Mouse (Mus musculus) frontal cortex, postnatal 25 days (tissue): ENCODE data around the gene Tma7.

Experiments
- DNase-seq, 2 experiments: peaks; one replicate each; pipeline ENCODE4 v3.0.0; 2022; ENCODE audit warnings: low spot score in 2 of 2

Tma7 gene

DNA sequence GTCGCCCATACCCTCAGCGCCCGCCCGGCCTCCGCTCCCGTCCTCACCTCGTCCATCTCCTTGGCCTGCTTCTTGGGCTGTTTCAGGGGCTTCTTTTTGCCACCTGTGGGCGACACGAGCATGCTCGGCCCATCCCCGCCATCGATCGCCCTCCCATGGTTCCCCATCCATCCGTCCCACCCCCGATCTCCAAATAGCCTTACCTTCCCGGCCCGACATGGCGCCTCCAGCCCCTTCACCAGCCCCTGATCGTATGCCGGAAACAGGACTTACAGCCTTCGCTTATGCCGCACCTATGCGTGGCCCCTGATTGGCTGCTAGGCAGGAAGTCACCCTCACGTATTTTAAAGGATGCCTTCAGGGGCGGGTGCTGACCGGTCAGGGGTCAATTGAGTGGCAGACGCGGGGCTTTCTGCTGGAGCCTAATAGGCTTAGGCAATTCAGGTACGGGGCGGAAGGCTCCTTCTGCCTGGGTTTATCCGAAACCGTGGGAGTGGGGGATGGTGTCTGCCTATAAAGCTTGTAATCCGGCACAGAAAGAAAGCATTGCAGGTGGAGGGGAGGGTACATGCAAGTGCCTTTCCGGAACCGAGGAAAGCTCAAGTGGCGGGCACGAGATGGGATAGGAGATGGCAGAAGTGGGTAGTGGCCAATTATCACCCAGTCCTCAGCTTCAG lies at the start of gene Tma7, which contains the start of gene Ccdc51:
TSS of gene Tma7 (minus strand) at position 464 of the 677 bp plus-strand sequence.
TSS of gene Ccdc51 (plus strand) at position 370 of the 677 bp plus-strand sequence.
- peak; percentile 67 to 80 for DNase-seq

DNA sequence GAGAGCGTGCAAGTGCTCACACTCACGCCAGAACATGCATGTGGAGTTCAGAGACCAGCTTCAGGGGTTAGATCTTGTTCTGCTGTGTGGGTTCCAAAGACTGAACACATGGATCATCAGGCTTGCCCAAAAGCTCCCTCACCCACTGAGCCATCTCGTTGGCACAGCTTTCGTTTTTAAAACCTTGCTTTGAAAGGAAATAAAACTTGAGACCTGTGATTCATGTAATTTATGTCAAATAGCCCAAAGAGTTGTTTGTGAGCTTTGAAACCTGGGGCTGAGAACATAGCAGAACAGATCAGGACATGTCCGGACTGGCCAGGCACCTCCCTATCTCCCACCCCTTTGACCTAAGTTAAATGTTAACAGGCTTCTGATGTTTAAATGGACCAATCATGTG lies 47.7 kb upstream of the Tma7 start:
- DNase-seq, result no peak

DNA sequence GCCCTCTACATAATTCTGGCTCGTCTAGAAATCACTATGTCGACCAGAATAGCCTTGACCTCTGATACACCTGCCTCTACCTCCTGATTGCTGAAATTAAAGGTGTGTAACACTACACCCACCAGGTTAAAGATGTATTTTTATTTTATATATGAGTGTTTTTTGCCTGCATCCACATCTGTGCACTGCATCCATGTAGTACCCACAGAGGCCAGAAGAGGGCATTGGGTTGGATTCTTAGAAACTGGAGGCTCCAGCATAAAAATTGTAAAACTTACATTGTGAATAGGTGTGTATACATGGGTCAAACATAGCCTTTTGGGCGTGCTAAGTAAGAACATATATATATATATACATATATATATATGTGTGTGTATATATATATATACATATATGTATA lies 45.8 kb upstream of the Tma7 start:
- DNase-seq, result no peak

DNA sequence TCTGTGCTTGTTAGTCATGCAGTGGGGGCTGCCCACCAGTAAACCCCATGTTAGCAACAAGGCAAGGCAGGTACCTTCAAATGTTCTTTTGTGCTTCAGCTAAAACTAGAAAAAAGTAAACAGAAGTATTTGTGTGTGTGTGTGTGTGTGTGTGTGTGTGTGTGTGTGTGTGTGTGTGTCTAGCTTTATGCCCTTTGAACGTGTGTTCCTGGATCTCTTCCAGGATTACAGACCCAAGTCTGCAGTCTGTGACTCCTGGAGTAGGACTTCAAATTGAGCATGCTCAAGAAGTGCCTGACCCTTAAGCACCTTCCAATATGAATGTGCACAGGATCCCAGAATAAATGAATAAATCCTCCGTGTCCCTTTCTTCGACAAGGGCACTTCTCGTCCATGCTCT lies 44.7 kb upstream of the Tma7 start:
- DNase-seq, result no peak

DNA sequence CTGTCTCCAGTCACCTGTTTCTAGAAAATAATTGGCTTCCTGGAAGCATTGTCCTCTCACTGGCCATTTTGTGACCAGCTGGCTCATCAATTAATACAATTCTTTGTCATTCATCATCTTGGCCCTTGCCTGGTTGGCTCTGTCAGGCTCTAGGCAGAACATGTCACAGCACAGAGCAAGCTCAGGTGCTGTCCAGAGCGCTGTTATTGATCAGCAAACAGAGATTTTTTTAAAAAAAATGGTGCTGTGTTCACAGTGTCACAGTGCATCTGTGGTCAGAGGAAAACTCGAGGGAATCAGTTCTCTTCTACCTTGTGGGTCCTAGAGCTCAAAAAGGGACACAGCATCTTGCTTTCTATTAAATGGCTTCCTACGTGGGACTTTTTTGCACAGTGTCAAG lies 43.1 kb upstream of the Tma7 start:
- DNase-seq, result no peak

DNA sequence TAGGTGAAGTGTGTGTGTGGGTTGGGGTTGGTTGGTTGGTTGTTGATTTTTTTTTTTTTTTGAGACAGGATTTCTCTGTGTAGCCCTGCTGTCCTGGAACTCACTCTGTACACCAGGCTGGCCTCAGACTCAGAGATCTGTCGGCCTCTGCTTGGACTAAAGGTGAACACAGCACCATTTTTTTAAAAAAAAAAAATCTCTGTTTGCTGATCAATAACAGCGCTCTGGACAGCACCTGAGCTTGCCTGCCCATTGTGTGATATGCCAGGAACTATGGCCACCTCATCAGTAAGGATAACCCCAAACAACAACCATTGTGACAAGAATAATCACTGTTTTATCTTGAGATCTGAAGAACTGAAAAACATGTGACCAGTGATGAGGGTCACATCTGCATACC lies 42.7 kb upstream of the Tma7 start:
- DNase-seq, result no peak

DNA sequence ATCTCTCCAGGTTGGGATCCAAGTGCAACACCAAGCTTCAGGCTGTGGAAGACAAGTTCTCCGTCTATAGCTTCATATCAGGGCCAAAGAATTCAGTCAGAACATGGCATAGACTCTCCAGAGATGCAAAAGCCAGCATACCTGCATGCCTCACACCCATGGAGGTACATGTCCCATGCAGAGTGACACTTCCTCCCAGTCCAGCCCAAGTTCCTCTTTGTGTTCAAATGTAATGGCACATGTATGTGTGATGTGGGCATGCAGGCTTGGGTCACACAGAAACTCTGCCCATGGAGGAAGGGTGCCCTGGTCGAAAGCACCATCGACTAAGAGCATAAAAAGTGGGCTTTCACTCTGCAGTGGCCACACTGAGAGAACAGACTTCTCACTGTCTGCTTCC lies 41.8 kb upstream of the Tma7 start:
- DNase-seq, result no peak

DNA sequence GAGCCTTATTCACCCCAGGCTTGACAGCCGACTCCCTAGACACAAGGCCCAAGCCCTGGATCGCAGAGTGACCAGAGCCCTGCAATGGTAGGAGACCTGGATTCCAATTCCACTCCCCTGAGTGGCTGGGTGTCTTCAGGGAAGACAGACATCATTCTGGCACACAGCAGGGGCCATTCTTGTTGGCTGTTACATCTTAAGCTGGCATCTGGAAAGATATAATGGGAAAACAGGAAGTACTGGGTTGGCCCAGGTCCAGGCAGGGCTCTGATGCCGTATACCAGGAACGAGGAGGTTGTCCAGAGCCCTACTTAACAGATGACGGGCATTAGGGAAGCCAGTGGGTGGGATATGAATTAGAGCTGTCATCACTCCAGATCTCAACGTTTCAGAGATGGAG lies 40.9 kb upstream of the Tma7 start:
- no peak for DNase-seq

DNA sequence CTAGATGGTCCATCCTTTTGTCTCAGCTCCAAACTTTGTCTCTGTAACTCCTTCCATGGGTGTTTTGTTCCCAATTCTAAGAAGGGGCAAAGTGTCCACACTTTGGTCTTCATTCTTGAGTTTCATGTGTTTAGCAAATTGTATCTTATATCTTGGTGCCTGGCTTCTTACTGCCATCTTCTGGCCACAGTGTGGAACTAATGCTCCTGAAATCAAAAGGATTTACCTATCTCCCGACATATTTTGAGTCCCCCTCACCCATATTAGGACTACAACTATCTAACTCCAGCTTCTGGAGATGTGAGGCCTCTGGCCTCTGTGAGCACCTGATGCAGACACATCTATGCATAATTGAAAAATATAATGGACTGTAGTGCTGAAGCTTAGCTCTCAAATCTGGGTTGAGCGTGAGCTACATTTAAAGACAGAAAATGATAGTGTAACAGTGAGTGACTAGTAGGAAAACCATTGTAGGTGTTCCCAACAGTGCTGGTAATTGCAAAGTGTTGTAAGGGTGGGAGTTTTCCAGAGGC lies 40.2 kb upstream of the Tma7 start:
- DNase-seq, result no peak

DNA sequence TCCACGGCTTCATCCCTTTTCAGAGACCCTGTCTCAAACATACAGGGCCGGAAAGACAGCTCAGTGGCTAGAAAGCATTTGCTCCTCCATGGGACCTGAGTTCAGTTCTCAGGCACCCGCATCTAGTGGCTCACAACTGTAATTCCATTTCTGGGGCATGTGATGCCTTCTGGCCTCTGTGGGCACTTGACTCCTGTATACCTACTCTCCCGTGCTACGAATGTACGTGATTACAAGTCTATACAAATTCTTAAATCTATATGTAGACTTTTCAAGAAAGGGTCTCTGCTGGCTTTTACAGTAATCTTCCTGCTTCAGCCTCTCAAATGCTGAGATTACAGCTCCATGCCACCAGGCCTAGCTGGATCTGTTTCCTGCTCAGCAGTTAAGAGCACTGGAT lies 38.6 kb upstream of the Tma7 start:
- no peak for DNase-seq

DNA sequence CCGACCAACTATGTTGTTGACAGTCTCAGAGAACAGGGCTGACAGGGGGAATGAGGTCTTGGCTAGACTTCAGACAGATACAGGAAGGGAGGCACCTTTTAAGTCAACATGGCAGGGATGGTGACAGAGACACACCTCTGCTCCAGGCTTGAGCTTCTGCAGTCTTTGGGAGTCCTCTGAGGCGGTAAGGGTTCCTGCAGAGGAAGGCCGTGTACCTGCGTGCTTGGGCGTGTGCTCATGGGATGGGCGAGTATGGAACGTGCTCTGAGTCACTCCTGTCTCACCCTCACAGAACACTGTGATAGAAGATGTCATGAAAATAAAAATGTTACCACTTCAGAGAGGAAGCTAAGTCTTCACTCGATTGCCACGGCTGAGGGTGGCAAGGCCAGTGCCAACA lies 37.2 kb upstream of the Tma7 start:
- no peak for DNase-seq

DNA sequence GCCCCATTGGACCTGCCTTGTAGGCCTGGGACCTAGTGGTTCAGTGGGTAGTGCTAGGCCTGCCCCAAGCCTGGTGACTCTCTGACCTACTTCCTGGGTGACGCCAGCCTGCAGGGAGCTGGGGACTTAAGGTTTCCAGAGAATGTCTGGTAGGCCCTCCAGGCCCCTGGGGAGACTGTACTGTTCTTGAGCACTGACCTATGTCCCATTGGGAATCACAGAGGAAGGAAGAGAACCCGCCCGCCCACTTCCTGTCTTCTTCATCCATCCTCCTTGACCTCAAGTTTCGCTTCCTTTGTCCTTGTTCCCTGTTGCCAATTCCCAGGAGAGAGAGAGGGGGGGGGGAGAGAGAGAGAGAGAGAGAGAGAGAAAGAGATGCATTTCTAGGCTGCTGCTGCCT lies 35.7 kb upstream of the Tma7 start:
- no peak for DNase-seq

DNA sequence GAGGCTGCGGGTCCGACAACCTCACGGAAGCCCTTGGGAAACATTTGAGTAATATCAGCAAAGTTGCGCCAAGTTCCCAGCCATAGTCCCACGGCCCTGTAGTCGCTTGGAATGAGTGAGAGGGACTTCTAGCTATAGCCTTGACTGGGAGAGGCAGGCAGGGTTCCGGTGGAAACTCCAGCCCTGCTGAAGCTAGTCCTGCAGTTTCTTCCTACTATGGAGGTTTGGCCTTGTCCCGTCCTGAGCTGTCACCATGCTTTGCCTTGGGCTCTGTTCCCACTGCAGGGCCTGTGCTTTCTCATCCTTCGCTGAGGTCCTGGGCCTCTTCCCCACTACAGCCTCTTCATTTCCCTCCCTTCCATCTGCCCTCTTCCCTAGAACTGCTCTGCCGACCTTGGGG lies 33.8 kb upstream of the Tma7 start:
- no peak for DNase-seq

DNA sequence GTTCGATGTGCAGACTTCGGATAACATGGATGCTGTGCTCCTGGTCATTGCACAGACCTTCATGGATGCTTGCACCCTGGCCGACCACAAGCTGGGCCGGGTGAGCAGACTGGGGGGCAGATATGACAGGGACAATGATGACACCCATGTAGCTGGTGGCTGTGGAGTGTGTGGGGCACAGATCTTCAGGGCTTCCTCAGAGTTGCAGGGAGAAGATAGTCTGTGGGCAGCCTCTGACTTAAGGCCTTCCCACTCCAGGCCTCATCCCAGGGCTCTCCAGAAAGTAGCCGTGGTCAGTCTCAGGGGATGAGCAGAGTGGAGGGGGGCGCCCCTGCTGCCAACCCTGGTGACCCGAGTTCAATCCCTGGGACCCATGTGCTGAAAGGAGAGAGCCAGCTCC lies 32.5 kb upstream of the Tma7 start:
- no peak for DNase-seq

DNA sequence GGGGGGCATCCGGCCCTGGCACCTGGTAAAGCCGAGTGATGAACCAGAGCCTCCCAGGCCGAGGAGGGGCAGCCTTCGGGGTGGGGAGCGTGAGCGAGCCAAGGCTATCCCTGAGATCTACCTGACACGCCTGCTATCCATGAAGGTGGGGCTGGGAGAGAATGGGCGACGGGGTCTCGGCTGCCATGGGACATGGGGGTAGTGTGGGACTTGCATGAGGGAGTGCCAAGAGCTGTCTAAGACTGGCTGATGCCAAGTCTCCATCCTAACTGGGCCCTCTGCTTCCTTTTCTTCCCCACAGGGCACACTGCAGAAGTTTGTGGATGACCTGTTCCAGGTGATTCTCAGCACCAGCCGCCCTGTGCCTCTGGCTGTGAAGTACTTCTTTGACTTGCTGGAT lies 31.9 kb upstream of the Tma7 start:
- no peak for DNase-seq

DNA sequence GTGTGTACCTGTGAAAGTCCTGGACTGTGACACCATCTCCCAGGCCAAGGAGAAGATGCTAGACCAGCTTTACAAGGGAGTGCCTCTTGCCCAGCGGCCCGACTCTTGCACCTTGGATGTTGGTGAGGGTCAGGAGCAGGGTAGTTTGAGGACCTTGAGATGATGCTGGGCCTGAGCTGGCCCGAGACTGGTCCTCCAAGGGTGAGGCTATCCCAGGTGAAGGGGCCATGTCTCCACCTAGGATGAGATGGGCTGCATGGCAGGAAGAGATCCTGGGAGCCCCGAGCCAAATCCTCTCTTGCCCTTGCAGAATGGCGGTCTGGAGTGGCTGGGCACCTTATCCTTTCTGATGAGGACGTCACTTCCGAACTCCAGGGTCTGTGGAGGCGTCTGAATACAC lies 30.9 kb upstream of the Tma7 start:
- no peak for DNase-seq

DNA sequence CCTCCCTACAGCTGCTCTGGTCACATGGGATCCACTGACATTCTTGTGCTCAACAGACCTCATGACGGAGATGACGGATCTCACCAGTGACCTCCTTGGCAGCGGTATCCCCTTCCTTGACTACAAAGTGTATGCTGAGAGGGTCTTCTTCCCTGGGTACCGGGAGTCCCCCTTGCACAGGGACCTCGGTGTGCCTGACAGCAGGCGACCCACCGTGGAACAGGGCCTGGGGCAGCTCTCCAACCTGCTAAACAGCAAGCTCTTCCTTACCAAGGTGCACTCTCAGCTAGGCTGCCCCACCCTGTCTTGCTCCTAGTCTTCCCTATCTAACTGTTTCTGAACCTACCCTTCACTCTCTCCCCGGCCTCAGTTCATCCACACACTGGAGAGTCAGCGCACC lies 29.2 kb upstream of the Tma7 start:
- no peak for DNase-seq

DNA sequence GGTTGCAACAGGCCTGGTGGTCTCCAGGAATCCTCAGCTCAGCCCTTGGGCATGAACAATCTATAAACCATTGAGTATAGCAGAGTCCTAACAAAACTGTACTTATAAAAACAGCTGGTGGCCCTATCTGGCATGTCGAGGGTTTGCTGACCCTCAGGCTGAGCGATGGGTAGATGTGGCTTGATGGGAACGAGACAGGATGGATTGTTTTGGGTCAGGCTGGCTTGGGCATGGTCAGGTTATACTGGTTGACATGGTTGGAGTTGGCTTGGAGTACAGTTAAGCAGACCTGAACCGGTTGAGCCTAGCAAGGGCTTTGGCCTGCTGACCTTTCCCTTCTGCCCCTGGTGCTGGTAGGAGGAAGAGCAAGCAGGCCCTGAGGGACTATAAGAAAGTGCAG lies 28.7 kb upstream of the Tma7 start:
- DNase-seq, result no peak

DNA sequence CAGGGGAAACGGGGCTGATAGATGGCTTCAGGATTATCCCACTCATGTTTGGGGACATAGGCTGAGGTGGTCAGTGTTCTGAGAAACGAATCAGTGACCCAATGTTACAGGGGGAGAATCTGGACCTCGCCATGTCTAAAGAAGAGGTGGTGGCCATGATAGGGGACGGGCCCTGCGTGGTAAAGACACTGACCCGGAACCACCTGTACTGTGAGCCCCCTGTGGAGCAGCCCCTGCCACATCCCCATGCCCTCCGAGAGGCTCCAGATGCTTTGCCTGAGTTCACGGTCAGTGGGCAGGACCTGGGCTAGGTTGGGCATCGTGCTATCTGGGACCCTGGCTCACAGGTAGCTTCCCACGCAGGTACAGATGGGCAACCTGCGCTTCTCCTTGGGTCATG lies 27.9 kb upstream of the Tma7 start:
- no peak for DNase-seq

DNA sequence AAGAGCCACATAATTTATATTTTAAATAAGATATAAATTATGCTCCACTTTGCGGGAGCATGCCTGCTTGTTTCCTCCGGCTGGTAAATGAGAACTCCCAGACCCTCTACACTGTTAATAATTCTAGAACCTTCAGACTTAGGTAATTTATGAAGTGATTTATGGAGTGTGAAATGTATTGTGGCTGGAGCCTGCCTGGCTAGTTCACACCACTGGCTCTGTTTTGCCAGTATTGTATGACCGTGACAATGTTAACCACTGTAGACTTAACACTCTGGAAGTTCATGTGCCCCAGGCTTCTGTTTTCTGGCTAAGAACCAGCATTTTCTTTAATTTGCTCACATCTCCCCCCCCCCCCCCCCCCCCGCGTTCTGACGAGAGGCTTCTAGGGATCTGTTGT lies 25.0 kb upstream of the Tma7 start:
- no peak for DNase-seq

DNA sequence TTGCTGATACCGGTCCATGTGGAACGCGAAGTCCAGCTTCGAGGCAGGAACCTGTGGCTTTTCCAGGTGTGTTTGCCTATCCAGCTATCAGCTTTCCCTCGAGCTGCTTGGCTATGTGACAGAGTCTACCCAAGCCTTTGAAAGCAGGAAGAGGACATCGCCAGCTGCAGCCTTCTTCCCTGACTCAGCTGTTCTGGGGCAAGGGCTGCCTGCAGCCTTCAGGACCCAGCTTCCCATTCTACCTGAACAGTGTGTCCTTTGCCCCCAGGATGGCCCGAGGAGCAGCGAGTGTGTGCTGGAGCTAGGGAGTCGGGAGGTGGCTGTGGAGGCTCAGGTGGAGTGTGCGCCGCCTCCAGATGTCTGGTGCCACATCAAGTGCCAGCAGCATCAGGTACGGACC lies 23.3 kb upstream of the Tma7 start:
- DNase-seq, result no peak

DNA sequence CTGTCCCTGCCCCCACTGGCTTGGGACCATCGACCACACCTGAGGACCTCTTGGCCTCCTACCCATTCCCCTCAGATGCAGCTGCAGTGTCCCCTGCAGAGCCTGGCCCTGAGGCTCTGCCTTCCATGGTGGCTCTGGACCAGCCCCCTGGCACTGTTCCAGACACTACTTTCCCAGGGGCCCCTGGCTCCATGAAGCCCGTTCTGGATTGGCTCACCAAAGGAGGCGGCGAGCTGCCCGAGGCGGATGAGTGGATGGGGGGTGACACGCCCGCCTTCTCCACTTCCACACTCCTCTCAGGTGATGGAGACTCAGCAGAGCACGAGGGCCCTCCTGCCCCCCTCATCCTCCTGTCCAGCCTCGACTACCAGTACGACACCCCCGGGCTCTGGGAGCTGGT lies 22.6 kb upstream of the Tma7 start:
- no peak for DNase-seq

DNA sequence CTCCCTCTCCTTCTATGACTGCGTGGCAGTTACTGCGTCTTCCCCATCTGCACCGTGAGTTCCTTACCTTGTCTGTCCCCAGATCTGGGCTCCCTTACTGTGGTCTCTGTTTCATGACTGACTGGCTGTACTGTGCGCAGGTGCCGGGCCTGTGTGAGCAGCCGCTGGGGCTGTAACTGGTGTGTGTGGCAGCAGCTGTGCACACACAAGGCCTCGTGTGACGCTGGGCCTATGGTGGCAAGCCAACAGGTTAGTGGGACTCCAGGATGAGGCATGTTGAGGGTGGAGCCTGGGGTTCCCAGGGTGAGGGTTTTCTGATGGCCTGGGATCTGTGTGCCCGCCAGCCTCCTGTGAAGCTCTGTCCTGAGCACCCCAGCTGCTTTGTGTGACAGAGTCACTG lies 21.7 kb upstream of the Tma7 start:
- DNase-seq, result no peak

DNA sequence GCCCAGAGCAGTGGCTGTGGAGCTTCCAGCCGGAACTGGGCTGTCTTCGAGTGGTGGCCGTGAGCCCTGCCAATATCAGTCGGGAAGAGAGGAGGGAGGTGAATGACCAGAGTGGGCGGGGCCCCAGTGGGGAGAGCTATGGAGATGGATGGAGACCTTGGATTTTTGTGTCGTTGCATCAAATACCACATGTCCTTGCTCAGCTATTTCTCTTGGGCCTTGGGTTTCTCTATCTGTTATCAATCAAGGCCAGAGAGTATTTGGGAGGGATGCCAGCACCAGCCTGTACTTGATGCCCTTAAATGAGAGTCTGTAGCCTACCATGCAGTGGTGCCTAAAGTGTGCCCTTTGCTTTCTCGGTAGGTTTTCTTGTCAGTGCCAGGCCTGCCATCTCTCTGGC lies 20.9 kb upstream of the Tma7 start:
- no peak for DNase-seq
